Mouse (Mus musculus): ENCODE measurements at regions not wholly inside any gene's neighbourhood (a gene's known extent, or its start where the extent isn't known, plus 50 kb on each side); places are given as distances from the start of the nearest gene placed in this dataset.

DNA sequence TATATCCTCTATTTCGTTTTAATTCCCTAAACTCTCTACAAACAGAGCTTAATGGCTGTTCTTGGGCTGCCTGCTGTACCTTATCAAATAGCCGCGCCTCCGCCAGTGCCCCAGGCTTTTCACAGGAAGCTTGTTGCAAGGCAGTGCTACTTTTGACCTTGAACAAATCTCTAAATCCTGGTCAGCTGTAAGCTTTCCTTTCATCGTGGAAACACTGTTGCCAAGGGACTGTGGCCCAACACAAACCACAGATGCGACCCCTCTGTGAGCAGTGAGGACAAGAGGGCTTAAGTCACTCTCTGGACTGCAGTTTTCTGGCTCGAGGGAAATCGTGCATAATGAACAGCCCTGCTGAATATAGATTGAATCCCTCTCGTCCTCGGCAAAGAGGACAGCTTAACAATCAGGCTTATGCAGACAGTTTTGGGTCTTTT is 62.0 kb upstream of the Man2a1 start:
- H3K9ac ChIP-seq (ENCODE audit: insufficient read depth, low read depth), result no peak overlapping the region
- H3K36me3 ChIP-seq (replicated peaks in 1 of 2; ENCODE audit: control insufficient read depth in 1 of 2, insufficient read depth in 1 of 2, low read length in 1 of 2), result no peaks in the 10 kb centered on the region
- H3K27ac ChIP-seq (ENCODE audit: insufficient read depth, low read depth), result no peak overlapping the region
- no peak overlapping the region for H3K4me3 ChIP-seq (replicated peaks in 1 of 3; ENCODE audit: low read depth in 2 of 3, low read length in 2 of 3, poor library complexity in 1 of 3)
- no peak for DNase-seq (ENCODE audit: extremely low read depth)
- in situ Hi-C loops (cut with MboI; ENCODE audit: low pct_ligation_motif_present, low pct_unique_long_range_greater_than_20kb, low sequenced_read_pairs) (no loop called here), dilution Hi-C loops (cut with MboI; ENCODE audit: extremely low pct_ligation_motif_present, extremely low pct_unique_long_range_greater_than_20kb, low sequenced_read_pairs) (no loop called here)
- no peaks in the 10 kb centered on the region for H3K9me3 ChIP-seq (replicated peaks; ENCODE audit: low read length)
- H3K79me2 ChIP-seq (replicated peaks; ENCODE audit: control insufficient read depth, extremely low read depth, insufficient read depth, poor library complexity, severe bottlenecking), result no peaks in the 10 kb centered on the region
- no peaks in the 10 kb centered on the region for H3K27me3 ChIP-seq (replicated peaks)
- TF ChIP-seq TCF12 (IDR thresholded peaks at IDR 0.05; ENCODE audit: low read depth, low read length), result no peak
- no peak for TF ChIP-seq MAZ (IDR thresholded peaks at IDR 0.05; ENCODE audit: low read depth, low read length)
- no peak for TF ChIP-seq CHD2 (IDR thresholded peaks at IDR 0.05; ENCODE audit: low read length)
- TF ChIP-seq SIN3A (IDR thresholded peaks at IDR 0.05; ENCODE audit: low read length), result no peak
- TF ChIP-seq MXI1 (IDR thresholded peaks at IDR 0.05; ENCODE audit: low read depth, low read length), result no peak
- TF ChIP-seq PAX5 (IDR thresholded peaks at IDR 0.05; ENCODE audit: low read length), result no peak
- no peak for TF ChIP-seq CTCF (conservative IDR thresholded peaks at IDR 0.05 in 1 of 2, IDR thresholded peaks at IDR 0.05 in 1 of 2; ENCODE audit: low read depth in 2 of 2, low read length in 2 of 2)
- no peak for TF ChIP-seq ELF1 (IDR thresholded peaks at IDR 0.05; ENCODE audit: low read depth, low read length)
- no peak for TF ChIP-seq BHLHE40 (IDR thresholded peaks at IDR 0.05; ENCODE audit: low read depth, low read length)
- no peak for TF ChIP-seq MYC (IDR thresholded peaks at IDR 0.05; ENCODE audit: low read depth, low read length)
- no peak for TF ChIP-seq EP300 (IDR thresholded peaks at IDR 0.05; ENCODE audit: low read length)
- TF ChIP-seq UBTF (IDR thresholded peaks at IDR 0.05; ENCODE audit: low read depth, low read length), result no peak
- TF ChIP-seq ZC3H11A (IDR thresholded peaks at IDR 0.05; ENCODE audit: low read depth, low read length), result no peak
- no peak for TF ChIP-seq CHD1 (IDR thresholded peaks at IDR 0.05; ENCODE audit: low read depth, low read length)
- no peak for TF ChIP-seq MEF2A (IDR thresholded peaks at IDR 0.05; ENCODE audit: borderline replicate concordance, low read depth, low read length)
- TF ChIP-seq JUN (IDR thresholded peaks at IDR 0.05; ENCODE audit: insufficient read depth, low read depth, low read length), result no peak
- no peak overlapping the region for H3K4me2 ChIP-seq (ENCODE audit: insufficient read depth, low read depth, poor library complexity, severe bottlenecking)
- no peaks in the 10 kb centered on the region for H3K4me1 ChIP-seq (ENCODE audit: control insufficient read depth in 1 of 2, insufficient read depth in 2 of 2)

DNA sequence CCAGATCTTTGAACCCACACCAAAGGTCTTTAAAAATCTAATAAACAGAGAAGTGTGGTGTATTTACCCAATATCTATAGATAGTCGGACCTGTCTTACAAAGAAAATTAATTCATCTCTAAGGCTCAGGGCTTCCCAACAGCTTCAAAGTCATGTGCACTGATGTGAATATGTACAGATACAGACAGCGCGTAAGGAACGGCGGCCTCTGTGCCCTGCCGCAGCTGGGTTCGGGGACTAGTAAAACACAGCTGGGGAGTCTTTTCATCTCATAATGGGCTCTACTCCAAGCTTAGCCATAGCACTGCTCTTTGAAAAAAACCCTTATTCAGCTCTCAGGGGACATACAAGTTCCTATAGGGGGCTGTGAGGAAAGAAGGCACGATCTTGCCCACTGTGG is 60.1 kb upstream of the Man2a1 start:
- dilution Hi-C loops (cut with MboI; ENCODE audit: extremely low pct_ligation_motif_present, extremely low pct_unique_long_range_greater_than_20kb, low sequenced_read_pairs) (no loop called here), in situ Hi-C loops (cut with MboI; ENCODE audit: low pct_ligation_motif_present, low pct_unique_long_range_greater_than_20kb, low sequenced_read_pairs) (no loop called here)
- H3K4me2 ChIP-seq (ENCODE audit: insufficient read depth, low read depth, poor library complexity, severe bottlenecking), result no peak overlapping the region
- no peak overlapping the region for H3K9ac ChIP-seq (ENCODE audit: insufficient read depth, low read depth)
- H3K27me3 ChIP-seq (replicated peaks), result no peaks in the 10 kb centered on the region
- no peak overlapping the region for H3K4me3 ChIP-seq (replicated peaks in 1 of 3; ENCODE audit: low read depth in 2 of 3, low read length in 2 of 3, poor library complexity in 1 of 3)
- H3K79me2 ChIP-seq (replicated peaks; ENCODE audit: control insufficient read depth, extremely low read depth, insufficient read depth, poor library complexity, severe bottlenecking), result no peaks in the 10 kb centered on the region
- no peaks in the 10 kb centered on the region for H3K4me1 ChIP-seq (ENCODE audit: control insufficient read depth in 1 of 2, insufficient read depth in 2 of 2)
- no peak for DNase-seq (ENCODE audit: extremely low read depth)
- TF ChIP-seq USF2 (conservative IDR thresholded peaks at IDR 0.05; ENCODE audit: low read depth, low read length) (no peak), EP300 (IDR thresholded peaks at IDR 0.05; ENCODE audit: low read length) (no peak), JUND (conservative IDR thresholded peaks at IDR 0.05; ENCODE audit: low read depth, low read length) (no peak), PAX5 (IDR thresholded peaks at IDR 0.05; ENCODE audit: low read length) (no peak), NRF1 (IDR thresholded peaks at IDR 0.05; ENCODE audit: low read depth, low read length) (no peak), KAT2A (IDR thresholded peaks at IDR 0.05; ENCODE audit: insufficient replicate concordance, low read length) (no peak), POLR2A (IDR thresholded peaks at IDR 0.05; ENCODE audit: low read depth, low read length) (no peak), ZKSCAN1 (IDR thresholded peaks at IDR 0.05; ENCODE audit: borderline replicate concordance, low read depth, low read length) (no peak), SMC3 (IDR thresholded peaks at IDR 0.05; ENCODE audit: low read depth, low read length) (no peak), ZC3H11A (IDR thresholded peaks at IDR 0.05; ENCODE audit: low read depth, low read length) (no peak), POLR2AphosphoS2 (IDR thresholded peaks at IDR 0.05; ENCODE audit: low read depth, low read length) (no peak)
- no peaks in the 10 kb centered on the region for H3K9me3 ChIP-seq (replicated peaks; ENCODE audit: low read length)
- H3K27ac ChIP-seq (ENCODE audit: insufficient read depth, low read depth), result no peak overlapping the region
- H3K36me3 ChIP-seq (replicated peaks in 1 of 2; ENCODE audit: control insufficient read depth in 1 of 2, insufficient read depth in 1 of 2, low read length in 1 of 2), result no peaks in the 10 kb centered on the region
